Mouse (Mus musculus) thymus, adult 2 months (tissue): ENCODE measurements around the gene 4930550C14Rik. TPM values are rescaled to one million over a fixed set of nuclear protein-coding genes. Genes with fewer than 3 reads are reported as not detected.

ENCODE experiments used
- DNase-seq: peaks from one replicate; pipeline ENCODE4 v3.0.0; 2021
- H3K27ac ChIP-seq: fragments of 200-500 bp; 2 replicates; pipeline ENCODE4 v1.5.1; 2012; ENCODE audit warnings: low read length, control low read depth; ENCODE audit not compliant: control insufficient read depth, insufficient read depth
- H3K27me3 ChIP-seq: fragments of 200-500 bp; 2 replicates; pipeline ENCODE4 v1.6.1; 2012; ENCODE audit warnings: mild to moderate bottlenecking, low read length, moderate library complexity, mixed read lengths; ENCODE audit not compliant: control insufficient read depth, insufficient read depth
- H3K36me3 ChIP-seq: fragments of 200-500 bp; 2 replicates; pipeline ENCODE4 v1.6.1; 2012; ENCODE audit warnings: mild to moderate bottlenecking, low read length, moderate library complexity; ENCODE audit not compliant: control insufficient read depth, insufficient read depth
- H3K4me1 ChIP-seq: fragments of 200-500 bp; replicated peaks from 2 replicates; pipeline ENCODE4 v1.6.1; 2012; ENCODE audit warnings: low read length; ENCODE audit not compliant: control insufficient read depth, insufficient read depth
- H3K4me3 ChIP-seq: fragments of 200-500 bp; 2 replicates; pipeline ENCODE4 v1.5.1; 2012; ENCODE audit warnings: mild to moderate bottlenecking, low read length, control low read depth, moderate library complexity; ENCODE audit not compliant: control insufficient read depth, insufficient read depth
- CTCF ChIP-seq: fragments of 200-500 bp; IDR thresholded peaks from 2 replicates; pipeline ENCODE4 v1.5.1; 2012; ENCODE audit warnings: mild to moderate bottlenecking, control low read depth, low read length, moderate library complexity, borderline replicate concordance; ENCODE audit not compliant: control insufficient read depth, poor library complexity, insufficient read depth; ENCODE audit errors: extremely low read depth
- POLR2A ChIP-seq: fragments of 200-500 bp; IDR thresholded peaks from 2 replicates; pipeline ENCODE4 v1.6.1; 2012; ENCODE audit warnings: mild to moderate bottlenecking, low read length, control low read depth, moderate library complexity; ENCODE audit not compliant: control insufficient read depth, poor library complexity, insufficient read depth; ENCODE audit errors: extremely low read depth
- WGBS: fragments of 180-500 bp; shearing (Covaris S2); methylation state at CpG from one replicate; pipeline ENCODE4 v1.1.7; 2018; 5-methylcytosine and 5-hydroxymethylcytosine counted together
- polyA plus RNA-seq: library from polyadenylated mRNA; depleted of rRNA; stranded (reverse); fragments of >200 nt; gene quantifications from 2 replicates; pipeline ENCODE4 v1.2.3, GENCODE M21; 2012; rRNA removed

Gene 4930550C14Rik
- polyA plus RNA-seq, 1 experiment: 0.12 TPM

DNA sequence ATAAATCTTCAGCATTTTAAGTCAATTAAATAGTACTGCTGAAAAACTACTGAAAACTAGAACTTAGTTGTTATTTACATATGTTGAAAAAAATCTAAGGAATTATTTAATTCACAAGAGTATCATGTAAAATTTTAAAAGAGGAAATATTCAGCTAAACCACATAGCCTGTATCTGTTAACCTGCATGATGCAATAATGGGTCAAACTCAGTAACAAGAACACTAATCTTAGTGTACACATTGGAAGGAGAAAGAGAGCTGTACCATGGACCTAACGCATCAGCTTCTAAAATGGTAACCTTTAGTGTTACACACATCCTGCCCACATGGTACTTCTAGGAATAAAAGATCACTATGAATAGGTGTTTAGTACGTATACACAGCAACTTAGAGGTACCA, 49.9 kb downstream of the 4930550C14Rik start:
- no peak overlapping the region for H3K4me3 ChIP-seq
- no peak for DNase-seq
- H3K36me3 ChIP-seq: peaks cover 38% of the 10 kb centered on the region
- 99% methylated on average over 2 of the region's 2 CpGs for WGBS
- no peak overlapping the region for H3K27ac ChIP-seq
- TF ChIP-seq POLR2A (no peak), CTCF (no peak)
- H3K27me3 ChIP-seq: no peaks in the 10 kb centered on the region
- H3K4me1 ChIP-seq: no peaks in the 10 kb centered on the region

DNA sequence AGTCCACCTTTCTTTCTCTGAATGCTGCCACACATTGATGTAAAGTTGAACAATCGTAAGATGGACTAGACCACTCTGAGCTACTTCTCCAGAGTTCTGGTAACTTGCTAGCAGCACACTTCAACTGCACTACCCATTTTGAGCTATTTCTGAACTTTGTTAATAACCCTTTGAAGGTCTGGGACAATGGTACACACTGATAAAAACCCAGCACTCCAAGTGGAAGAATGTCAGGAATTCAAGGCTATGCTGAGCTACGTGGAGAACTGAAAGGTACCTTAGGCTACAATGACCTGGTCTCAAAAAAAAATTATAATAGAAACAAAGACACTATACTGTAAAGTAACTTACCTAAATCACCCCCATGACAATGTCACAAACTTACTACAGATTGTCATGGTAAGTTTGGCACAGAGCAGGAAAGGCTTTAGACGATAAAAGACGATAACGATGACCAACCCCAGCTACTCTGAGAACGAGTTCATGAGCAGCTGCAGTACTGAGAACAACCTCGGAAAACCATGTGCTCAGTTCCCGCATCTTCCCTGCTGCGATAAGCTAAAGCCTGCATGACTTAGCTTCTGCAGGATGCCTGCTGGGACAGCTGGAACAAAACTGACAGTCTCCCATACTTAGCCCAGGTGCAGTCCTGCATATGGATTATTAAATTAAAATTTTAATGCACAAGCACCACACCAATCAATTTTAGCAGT, 70.8 kb downstream of the 4930550C14Rik start:
- TF ChIP-seq CTCF (no peak), POLR2A (no peak)
- H3K27me3 ChIP-seq: no peaks in the 10 kb centered on the region
- H3K36me3 ChIP-seq: peaks cover 12% of the 10 kb centered on the region
- H3K4me1 ChIP-seq: no peaks in the 10 kb centered on the region
- WGBS: 98% methylated on average over 9 of the region's 9 CpGs
- no peak for DNase-seq
- no peak overlapping the region for H3K27ac ChIP-seq
- H3K4me3 ChIP-seq: no peak overlapping the region

Other genes starting within 250 kb of the 4930550C14Rik start
- 3.3 and 3.7 TPM in 2 replicates for gene Ddx10, start 154.3 kb upstream of the 4930550C14Rik start, polyA plus RNA-seq
- 0.27 and 0.47 TPM in 2 replicates for gene Exph5, start 100.7 kb upstream of the 4930550C14Rik start, polyA plus RNA-seq
- gene Kdelc2, start 18.3 kb upstream of the 4930550C14Rik start, polyA plus RNA-seq: 1.6 and 1.8 TPM in 2 replicates
- 3.9 and 4.5 TPM in 2 replicates for gene Atm, start 134.4 kb downstream of the 4930550C14Rik start, polyA plus RNA-seq
- 6.2 and 6.8 TPM in 2 replicates for gene Npat, start 134.7 kb downstream of the 4930550C14Rik start, polyA plus RNA-seq
- gene Acat1, start 208.1 kb downstream of the 4930550C14Rik start, polyA plus RNA-seq: 24.1 and 28.8 TPM in 2 replicates